Mouse (Mus musculus): ENCODE measurements around the gene Reg3d.
"Not testable (repeated sequence)": the region's sequence is repeated elsewhere in the genome, so short reads cannot be mapped to it uniquely, and the experiment has no call there.

Gene Reg3d

GRCm38 (mm10) chr6:78378765-78379164, at the start of gene Reg3d:
Gene Reg3d, minus strand, starts transcription at chr6:78378865.
- DNase-seq (ENCODE audit: low read depth, low spot score) = no peak

DNA sequence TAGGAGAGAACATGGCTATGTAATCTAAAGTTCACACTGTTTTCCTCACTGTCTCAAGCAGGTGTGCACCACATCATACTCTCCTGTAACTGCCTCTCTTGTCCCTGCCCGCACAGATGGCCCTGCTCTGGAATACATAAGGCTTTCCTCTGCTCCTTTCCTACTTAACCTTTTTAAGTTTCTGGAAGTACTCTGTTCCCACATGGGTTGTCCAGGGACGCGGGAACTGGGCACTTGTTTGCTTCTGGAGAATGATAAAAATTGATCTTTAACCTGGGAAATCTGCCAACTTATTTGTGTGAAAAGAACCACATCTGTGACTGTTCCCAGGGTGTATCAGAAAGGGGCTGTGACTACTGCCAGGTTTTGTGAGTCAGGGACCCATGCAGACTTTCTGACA, 46.8 kb upstream of the Reg3d start:
- no peak for DNase-seq (ENCODE audit: low read depth, low spot score)

- not testable (repeated sequence) for DNase-seq (ENCODE audit: low read depth, low spot score)
Measured at GRCm38 (mm10) chr6:78422411-78422810, 43.7 kb upstream of the Reg3d start, which contains the start of gene Reg1. Gene Reg1, plus strand, starts transcription at chr6:78422711.

DNA sequence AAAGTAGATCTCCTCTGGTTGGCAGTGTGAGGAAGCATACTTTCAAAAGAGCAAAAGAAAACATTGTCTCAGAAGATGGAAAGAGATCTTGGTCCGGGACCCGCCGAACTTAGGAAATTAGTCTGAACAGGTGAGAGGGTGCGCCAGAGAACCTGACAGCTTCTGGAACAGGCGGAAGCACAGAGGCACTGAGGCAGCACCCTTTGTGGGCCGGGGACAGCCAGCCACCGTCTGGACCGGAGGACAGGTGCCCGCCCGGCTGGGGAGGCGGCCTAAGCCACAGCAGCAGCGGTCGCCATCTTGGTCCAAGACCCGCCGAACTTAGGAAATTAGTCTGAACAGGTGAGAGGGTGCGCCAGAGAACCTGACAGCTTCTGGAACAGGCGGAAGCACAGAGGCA, 16.7 kb upstream of the Reg3d start, which contains the start of gene Reg2:
Gene Reg2 (plus strand): TSS at position 301 of the 400 bp plus-strand sequence.
- DNase-seq (ENCODE audit: low read depth, low spot score) = not testable (repeated sequence)

DNA sequence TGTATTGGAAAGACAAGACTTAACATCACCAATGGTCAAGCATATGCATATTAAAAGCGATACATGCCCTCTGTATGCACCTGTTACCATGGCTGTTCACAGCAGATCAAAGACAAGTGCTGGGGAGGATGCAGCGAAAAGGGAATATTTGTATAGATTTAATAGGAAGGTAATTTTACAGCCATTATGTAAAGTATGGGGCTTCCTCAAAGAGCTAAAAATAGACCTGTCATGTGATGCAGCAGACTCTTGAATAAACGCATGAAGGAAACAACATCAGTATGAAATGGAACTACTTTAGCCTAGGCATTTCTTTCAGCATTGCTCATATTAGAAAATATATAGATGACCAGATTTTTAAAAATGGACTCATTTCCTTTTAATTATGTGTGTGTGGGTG, 6.9 kb upstream of the Reg3d start:
- DNase-seq (ENCODE audit: low read depth, low spot score) = no peak

GRCm38 (mm10) chr6:78380409-78380808, 1.7 kb upstream of the Reg3d start, which contains the start of gene Reg3a:
Gene Reg3a, plus strand, starts transcription at chr6:78380709.
- DNase-seq (ENCODE audit: low read depth, low spot score) = no peak

GRCm38 (mm10) chr6:78370357-78370756, 8.3 kb downstream of the Reg3d start, which contains the start of gene Reg3b:
Gene Reg3b, plus strand, starts transcription at chr6:78370657.
- no peak for DNase-seq (ENCODE audit: low read depth, low spot score)

DNA sequence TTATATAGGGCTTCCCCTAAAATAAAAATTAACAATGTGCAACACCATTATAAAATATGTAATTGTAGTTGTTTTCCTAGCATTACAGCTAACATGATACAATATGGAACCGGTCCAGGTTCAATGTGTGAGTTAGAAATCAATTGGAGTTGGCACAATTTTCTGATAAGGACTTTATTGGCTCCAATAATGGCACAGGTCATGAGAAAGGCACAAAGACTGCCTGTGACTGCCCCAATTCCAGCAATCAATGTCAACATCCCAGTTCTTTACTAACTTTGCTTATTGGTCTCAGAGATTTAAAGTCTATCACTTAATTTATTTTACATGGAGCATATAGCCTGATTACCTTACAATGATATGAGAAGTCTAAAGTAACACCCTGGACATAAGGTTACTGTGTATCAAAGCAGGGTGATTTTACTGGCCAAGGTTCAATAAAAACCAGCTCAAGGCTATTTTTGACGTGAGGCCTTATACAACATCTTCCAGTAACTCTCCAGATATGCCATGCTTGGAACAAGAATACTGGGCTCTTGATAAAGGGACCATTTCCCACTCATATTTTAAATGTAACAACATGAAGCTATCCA, 16.6 kb downstream of the Reg3d start:
- DNase-seq (ENCODE audit: low read depth, low spot score) = no peak

- DNase-seq (ENCODE audit: low read depth, low spot score) = no peak
Measured at GRCm38 (mm10) chr6:78341689-78342088, 37.0 kb downstream of the Reg3d start.

DNA sequence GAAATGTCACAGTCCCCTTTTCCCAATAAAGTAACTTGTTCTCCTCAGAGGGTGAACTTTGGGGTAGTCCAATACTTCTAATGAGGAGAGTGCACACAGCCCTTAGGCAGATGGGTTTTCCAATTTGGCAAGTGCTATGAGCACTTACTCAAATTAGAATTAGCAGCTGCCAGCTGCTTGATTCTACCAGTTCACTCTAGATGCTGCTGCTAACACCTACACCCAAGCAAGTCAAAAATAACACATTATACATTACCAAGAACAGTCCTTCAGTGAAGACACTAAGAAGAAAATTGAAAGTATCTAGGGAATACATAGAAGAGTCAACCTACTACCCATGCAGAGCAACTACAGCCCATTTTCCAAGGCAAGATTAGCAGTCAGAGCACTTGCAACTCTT, 38.4 kb downstream of the Reg3d start:
- DNase-seq (ENCODE audit: low read depth, low spot score) = no peak

DNA sequence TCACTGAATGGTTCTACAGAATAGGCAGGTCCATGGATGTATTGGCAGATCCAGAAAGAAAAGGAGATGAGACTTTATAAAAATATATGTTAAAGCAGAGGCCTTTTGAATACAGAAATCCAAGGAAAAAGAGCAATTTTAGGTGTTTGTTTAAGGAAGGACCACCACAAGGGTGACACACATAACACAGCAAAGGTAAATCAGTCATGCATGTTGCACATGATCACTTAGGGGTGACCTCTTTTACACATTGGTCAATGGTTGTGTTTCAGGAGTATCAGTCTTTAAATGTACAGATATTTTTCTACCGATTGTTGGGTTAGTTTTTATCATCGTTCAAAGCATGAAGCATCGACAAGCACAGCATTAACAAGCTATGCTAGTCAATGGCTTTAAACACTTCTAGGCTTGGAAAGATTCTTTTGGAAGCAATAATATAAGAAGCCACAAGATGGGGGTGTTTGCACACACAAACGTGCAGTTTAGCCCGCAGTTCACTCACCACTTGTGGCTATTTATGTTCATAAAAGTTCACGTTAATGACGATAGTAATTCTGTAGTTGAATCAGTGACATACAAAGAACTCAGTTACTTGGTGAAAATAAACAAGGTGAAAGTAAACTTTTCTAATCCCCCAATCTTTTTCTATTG, 46.6 kb downstream of the Reg3d start:
- DNase-seq (ENCODE audit: low read depth, low spot score) = no peak

- DNase-seq (ENCODE audit: low read depth, low spot score) = no peak
Measured at GRCm38 (mm10) chr6:78329166-78329565, 49.5 kb downstream of the Reg3d start.

DNA sequence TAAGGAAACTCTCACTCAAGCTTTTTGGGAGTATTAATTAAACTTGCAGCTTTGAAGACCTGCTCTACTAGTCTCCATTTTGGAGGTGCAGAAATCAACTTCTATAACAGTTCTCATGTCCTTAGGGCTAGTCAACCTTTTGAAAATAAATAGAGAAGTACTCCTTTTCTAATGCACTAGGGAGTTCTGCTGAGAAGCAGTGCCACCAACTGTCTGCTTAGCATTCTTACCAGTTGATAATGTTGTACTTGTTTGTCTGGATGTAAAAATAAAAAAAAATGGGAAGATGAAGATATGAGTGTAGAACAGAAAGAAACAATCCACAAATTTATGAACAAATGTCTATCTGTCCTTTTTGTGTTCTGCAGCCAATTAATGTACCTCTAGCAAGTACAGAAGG, 50.9 kb downstream of the Reg3d start:
- no peak for DNase-seq (ENCODE audit: low read depth, low spot score)
